Mouse (Mus musculus) cerebellum, adult (tissue): ENCODE results near the gene Scamp5.

Experiments
- ATAC-seq: cut with Nextera tagmentation; 2 replicates; pipeline ENCODE4 v1.9.2; 2017; ENCODE audit warnings: mild to moderate bottlenecking, moderate library complexity, mixed read lengths; ENCODE audit not compliant: insufficient number of reproducible peaks, low FRiP score, low TSS enrichment

Gene Scamp5

GRCm38 (mm10) chr9:57467896-57468549 is at the start of gene Scamp5:
Gene Scamp5 (minus strand): TSS chr9:57468060.
- ATAC-seq = peak; percentile 92

DNA sequence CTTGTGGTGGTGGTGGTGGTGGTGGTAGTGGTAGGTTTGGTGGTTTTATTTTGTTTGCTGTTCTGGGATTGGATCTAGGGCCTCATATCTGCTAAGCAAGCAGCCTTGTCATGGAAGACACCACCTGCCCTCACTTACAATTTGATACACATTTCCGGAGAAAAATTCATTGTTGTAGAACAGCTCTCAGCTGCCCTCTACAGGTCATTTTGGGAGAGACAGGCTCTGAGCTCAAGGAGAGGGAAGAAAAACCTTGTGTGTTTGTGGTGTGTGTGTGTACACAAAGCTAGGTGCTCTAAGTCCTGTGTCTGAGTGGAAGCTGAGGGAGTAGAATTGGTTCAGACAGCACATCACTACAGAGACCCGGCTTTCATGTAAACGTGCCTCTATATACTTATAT is 49.3 kb upstream of the Scamp5 start:
- no peak for ATAC-seq

- no peak for ATAC-seq
These were observed 42.7 kb upstream of the Scamp5 start for GRCm38 (mm10) chr9:57510577-57510976.

DNA sequence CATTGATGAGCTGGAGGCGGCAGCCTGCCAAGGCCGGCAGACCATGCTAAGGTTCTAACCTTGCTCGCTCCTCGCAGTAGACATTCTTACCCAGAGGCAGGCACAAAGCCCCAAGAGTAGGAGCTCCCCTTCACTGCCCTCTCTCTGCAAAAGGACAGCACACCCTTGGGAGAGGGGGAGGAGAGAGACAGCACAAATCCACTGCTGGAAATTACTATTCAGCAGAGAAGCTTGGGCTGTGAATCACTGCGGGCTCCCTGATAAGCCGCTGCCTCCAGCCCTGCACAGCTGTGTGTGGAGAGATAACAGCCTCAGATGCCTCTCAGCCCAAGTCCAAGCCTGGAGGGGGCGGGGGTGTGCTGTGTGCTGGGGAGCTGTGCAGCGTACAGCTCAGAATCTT is 37.8 kb upstream of the Scamp5 start:
- no peak for ATAC-seq

DNA sequence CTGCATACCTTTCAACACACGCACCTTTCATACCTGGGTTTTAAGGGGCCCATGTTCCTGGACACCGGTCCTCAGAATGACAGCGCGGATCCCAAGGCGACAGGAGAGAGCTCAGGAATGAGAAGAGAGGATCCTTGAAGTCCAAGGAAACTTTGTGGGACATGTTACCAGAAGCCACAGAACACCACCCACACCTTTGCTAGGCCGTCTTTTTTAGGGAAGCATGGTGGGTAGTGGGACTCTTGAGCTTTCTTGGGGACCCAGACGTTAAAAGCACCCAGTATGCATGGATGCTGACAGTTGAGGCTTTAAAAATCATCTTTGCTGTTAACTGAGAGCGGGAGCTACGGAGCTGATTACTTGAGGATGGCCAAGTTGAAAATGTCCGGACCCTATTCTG is 37.0 kb upstream of the Scamp5 start:
- no peak for ATAC-seq

DNA sequence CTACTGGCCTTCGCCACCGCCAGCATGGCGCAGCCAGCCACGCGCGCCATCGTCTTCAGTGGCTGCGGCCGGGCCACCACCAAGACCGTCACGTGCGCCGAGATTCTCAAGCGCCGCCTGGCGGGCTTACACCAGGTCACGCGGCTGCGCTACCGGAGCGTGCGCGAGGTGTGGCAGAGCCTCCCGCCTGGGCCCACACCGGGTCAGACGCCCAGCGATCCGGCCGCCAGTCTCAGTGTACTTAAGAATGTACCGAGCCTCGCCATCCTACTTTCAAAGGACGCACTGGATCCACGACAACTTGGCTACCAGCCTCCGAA is 36.5 kb upstream of the Scamp5 start:
- ATAC-seq = no peak

GRCm38 (mm10) chr9:57503622-57504380 is 35.9 kb upstream of the Scamp5 start, which contains the start of gene Rpp25:
Gene Rpp25 (plus strand): TSS chr9:57504026.
- ATAC-seq = no peak

DNA sequence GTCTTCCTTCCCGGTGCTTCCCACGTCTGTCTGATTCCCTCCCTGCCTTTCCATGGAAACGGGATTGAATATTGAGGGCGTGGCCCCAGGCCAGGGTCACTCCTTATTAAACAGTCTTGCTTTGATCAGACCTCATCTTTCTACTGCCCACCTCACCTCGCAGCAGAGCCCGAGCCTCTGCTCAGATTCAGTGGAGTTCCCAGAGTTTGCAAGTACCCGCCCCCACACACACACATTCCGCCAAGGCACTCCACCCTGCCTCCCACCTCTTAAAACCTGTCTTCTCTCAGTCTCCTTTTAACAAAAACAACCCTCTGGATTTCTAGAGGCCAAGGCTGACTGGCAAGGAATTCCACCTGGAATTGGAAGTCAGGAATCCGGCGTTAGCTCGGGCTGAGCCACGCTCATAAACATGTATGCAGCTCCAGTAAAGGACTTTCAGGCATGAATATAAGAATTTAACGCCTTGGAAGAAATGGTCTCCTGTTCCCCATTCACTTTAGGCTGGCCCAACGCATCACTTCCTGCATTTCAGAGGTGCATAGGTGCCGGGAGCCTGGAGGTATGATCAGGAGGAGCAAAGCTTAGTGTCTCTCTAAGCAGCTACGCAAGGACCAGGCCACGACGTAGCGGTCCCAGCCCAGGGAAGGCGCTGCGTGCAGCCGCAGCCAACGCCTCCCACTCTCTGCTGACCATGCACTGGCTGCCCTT is 35.2 kb upstream of the Scamp5 start:
- ATAC-seq = no peak

DNA sequence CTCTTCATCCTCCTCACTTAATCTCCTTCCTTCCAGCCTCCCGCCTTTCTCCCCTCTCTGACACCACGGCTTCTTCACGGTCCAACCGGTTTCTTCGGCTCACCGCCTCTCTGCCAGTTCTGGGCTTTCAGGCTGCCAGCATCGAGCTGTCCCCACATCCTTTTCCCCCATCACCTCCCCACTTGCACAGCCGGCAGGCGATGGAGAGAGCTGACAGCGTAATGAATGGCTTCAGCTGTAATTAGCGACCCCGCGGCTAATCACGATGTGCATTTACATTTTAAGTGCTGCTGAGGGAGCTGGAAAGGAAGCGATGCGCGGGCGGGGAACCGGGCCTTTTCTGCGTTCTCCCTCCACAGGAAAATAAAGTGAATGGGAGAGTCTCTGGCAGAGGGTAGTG is 34.0 kb upstream of the Scamp5 start:
- no peak for ATAC-seq

- no peak for ATAC-seq
These were observed 33.6 kb upstream of the Scamp5 start for GRCm38 (mm10) chr9:57501452-57501851.

- ATAC-seq = no peak
These were observed 30.7 kb upstream of the Scamp5 start for GRCm38 (mm10) chr9:57498536-57498935.

DNA sequence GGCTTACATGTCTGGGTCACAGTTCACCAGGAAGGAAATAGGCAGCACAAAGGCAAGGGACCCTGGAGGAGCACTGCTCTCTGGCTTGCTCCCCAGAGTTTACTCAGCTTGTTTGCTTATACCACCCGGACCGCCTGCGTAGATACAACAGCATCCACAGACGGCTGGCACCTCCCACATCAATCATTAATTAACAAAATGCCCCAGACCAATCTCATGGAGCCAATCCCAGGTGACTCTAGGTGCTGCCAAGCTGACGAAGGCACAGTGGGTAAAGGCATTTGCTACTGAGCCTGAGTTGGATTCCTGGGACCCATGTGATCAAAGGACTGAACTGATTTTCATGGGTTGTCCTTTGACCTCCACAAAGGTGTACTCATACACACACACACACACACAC is 29.4 kb upstream of the Scamp5 start:
- ATAC-seq = no peak

DNA sequence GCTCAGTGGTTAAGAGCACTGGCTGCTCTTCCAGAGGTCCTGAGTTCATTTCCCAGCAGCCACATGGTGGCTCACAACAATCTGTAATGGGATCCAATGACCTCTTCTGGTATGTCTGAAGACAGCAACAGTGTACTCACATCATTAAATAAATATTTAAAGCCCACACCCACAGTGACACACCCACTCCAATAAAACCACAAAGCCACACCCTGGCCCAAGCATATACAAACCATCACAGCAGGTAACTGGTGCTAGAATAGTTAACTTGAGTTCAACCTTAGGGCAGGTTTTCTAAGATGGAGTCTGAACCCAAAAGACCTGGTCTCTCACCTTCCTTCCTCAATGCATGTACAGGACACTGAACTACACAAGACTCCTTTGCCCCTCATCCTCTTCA is 27.1 kb upstream of the Scamp5 start:
- no peak for ATAC-seq

GRCm38 (mm10) chr9:57493532-57493931 is 25.7 kb upstream of the Scamp5 start:
- no peak for ATAC-seq

DNA sequence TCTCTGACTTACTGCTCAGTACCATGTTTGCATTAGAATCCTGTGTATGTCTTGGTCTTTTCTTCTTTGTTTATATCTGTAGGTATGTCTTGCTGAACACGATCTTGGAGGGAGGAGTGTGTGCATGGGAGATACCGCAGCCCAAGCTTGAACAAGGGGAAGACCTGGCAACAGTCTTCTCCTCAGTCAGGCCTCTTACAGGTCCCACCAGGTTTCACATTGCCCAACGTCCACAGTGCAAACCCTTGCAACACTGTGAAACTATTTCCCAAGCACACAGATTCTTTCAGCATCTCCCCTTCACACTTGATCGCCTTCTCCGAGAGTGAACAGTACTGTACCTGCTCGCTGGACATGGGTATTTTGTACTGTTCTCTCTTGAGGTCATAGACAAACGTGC is 19.9 kb upstream of the Scamp5 start:
- ATAC-seq = no peak

GRCm38 (mm10) chr9:57485774-57486173 is 17.9 kb upstream of the Scamp5 start:
- ATAC-seq = peak; percentile 61; the same call in 1 of the 2 replicates

- ATAC-seq = no peak
These were observed 1.1 kb upstream of the Scamp5 start for GRCm38 (mm10) chr9:57468914-57469313.

- ATAC-seq = peak; percentile 58
These were observed 539 bp downstream of the Scamp5 start for GRCm38 (mm10) chr9:57467271-57467771.

DNA sequence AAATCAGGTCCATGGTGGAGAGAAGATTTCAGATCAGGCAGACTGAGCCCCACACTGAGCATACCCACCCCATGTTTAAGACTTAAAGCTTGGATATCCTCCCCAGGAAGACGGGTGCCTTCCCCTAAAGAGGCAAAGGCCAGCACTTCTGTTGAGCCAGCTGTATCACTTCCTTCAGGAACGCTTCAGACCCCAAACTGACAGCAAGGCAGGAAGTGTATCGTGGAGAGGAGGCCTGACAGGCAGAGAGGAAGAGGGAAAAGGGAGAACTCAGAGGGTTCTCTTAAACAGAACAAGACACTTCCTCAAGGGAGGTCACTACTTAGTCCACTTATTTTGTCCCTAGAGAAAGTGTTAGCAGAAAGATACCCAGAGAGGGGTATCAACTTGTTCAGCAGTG is 1.8 kb downstream of the Scamp5 start:
- no peak for ATAC-seq

DNA sequence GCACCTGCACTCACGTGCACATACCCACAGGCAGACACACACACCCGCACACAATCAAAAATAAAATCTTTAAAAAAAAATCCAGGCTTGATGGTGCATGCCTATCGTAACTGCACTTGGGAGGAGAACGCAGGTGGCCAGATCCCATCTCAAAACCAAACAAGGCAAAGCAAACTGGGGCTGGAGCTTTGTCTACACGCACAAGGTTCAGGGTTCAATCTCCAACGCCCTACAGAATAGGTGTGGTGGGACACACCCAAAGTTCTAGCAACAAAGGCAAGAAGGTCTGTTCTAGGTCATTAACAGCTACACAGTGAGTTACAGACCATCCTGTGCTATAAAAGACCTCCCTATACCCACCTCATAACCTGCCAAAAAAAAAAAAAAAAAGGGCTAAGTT is 5.0 kb downstream of the Scamp5 start:
- ATAC-seq = no peak

DNA sequence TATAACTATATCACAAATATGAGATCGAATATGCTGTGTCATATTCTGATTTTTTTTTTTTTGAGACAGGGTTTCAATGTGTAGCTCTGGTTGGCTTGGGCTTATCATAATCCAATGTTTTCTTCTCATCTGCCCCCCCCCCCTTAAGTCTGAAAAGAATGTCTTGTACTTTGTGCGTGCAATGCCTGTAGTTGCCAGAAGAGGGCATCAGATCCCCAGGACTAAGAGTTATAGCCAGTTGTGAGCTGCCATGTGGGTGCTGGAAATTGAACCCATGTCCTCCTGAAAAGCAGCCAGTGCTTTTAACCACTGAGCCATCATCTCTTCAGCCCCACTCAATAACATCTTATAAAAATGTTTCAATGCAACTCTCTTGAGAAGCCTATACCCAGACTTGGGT is 8.2 kb downstream of the Scamp5 start:
- no peak for ATAC-seq
